Mouse (Mus musculus) olfactory bulb, adult 2 months (tissue): ENCODE results near the gene Slc38a10.

Source experiments
- CTCF ChIP-seq: fragments of 200-500 bp; IDR thresholded peaks from 2 replicates; pipeline ENCODE4 v1.5.1; 2012; ENCODE audit warnings: low read depth, mild to moderate bottlenecking, low read length, moderate library complexity; ENCODE audit not compliant: insufficient read depth
- POLR2A ChIP-seq: fragments of 200-500 bp; IDR thresholded peaks from 2 replicates; pipeline ENCODE4 v1.6.1; 2012; ENCODE audit warnings: mild to moderate bottlenecking, low read depth, low read length, moderate library complexity; ENCODE audit not compliant: insufficient read depth

GRCm38 (mm10) chr11:120190526-120191412, 39.6 kb upstream of the Slc38a10 start:
- TF ChIP-seq CTCF: no peak
- TF ChIP-seq POLR2A: no peak
